Mouse (Mus musculus) adrenal gland, adult 2 months (tissue): ENCODE measurements around the gene Adk. TPM values are rescaled to one million over a fixed set of nuclear protein-coding genes. Genes with fewer than 3 reads are reported as not detected.

Experiments used
- DNase-seq: peaks from one replicate; pipeline ENCODE4 v3.0.0; 2021
- polyA plus RNA-seq: library from polyadenylated mRNA; depleted of rRNA; stranded (reverse); fragments of >200 nt; gene quantifications from 2 replicates; pipeline ENCODE4 v1.2.3, GENCODE M21; 2012
- total RNA-seq, 2 experiments: library from RNA; stranded (reverse); gene quantifications; 2 replicates each; pipeline ENCODE4 v1.2.3; 2021

Gene Adk
- total and polyA plus RNA-seq, 3 experiments, result 12.4 to 124 (median 103) TPM

DNA sequence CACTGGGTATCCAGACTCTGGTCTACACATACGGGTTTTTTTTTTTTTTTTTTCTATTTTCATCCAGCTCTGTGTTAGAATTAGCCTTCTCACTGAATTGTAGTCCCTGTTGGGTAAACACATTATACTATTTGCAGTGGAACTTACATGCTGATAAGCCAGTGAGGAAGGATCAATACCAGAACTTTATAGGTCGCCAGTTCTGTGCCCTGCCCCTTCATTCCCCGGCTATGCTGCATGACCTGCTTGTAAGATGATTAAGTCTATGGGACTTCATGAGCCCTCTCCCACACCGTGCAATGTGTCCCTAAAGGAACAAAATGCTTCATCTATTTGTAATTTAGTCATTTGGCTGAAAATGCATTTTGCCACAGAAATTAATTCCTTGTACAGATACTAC lies 219.1 kb downstream of the Adk start:
- no peak for DNase-seq

GRCm38 (mm10) chr14:21275786-21276185 lies 223.4 kb downstream of the Adk start:
- no peak for DNase-seq

DNA sequence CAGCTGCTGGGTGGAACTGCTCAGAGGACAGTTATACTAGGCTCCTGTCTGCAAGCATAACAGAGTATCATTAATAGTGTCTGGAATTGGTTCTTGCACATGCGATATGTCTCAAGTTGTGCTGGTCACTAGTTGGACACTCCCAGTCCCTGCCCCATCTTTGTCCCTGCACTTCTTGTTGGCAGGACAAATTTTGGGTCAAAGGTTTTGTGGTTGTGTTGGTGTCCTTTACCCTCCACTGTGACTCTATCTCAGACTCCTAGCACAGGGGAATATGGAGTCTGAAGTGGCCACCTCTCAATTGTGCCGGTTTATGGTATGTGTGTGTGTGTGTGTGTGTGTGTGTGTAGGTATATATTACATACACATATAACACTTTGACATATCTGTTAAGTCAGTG lies 225.9 kb downstream of the Adk start:
- no peak for DNase-seq

DNA sequence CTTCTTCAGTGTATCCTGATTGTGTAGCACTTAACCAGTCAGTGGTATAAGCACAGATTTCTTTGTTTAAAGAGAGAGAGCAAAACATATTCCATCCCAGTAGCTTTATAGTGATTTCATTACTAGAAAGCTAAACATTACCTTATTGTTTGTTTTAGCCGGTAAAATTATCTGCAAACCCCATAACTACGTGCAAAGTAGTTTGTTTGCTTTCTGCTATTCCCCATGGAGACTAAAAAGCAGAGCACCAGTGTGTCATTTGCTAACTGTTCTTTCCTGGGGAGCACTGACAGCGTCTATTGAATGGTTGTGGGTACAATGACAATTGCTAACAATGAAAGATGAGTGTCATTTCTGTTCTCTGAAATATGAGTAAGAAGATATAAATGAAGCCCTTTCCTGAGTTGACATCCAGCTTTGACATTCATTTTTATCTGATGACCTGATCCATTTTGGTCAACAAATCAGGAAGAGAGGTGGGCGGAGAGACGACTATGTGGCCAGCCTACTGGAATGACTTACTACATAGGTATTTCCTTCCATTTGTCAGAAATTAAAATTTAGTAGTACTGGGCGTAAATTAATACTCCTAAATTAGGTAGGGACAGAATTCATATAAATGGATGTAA lies 226.6 kb downstream of the Adk start:
- no peak for DNase-seq

DNA sequence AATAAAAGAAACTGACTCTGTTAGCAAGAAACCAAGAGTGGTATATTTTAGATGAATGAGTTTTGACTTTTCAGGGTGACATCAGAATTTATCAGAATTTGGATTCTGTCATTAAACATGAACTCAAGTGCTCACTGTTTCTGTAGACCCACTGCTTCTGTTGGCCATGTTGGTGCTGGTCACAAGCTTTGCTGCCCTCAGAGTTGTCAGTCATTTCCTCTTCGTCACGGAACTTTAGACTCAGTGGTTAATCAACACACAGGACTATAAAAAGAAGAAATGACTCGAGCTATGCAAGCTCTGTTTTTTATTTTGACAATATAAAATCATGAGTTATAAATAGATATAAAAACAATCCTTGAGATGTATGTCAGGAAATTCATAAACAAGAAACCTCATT lies 228.1 kb downstream of the Adk start:
- no peak for DNase-seq

DNA sequence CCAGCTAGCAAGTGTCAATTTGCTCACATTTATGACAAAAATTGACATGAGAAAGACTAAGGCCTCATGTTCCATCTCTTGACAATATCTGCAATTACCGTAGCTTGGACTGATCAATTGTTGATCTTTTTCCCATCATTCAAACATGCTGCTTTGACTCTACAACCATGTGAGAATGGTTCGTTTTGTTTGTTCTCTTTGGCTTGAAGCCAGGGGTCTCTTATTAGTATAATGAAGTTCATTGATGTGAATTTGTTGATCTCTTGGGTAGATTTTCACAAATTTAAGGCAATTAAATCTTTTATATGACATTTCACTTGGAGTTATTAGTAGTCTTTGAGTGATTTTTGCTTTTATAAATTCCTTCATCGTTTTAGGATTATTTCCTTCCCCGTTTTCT lies 229.1 kb downstream of the Adk start:
- no peak for DNase-seq

DNA sequence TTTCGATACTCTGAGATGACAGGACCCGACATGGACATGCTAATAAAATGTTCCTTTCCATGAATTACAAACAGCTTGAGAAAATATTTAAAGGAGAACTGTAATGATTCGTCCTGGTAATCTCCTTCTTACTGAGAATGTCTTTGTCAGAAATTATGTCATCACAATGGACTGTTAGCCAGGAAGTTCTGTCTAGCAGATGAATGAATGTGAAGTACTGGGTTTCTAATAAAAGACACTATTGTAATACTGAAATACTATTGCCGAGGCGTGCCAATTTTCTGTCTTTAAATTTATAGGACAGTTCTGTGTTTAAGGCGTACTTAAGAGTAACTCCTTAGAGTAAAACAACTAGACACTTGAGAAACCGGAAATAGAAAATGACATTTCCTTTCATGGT lies 231.7 kb downstream of the Adk start:
- DNase-seq, result no peak

DNA sequence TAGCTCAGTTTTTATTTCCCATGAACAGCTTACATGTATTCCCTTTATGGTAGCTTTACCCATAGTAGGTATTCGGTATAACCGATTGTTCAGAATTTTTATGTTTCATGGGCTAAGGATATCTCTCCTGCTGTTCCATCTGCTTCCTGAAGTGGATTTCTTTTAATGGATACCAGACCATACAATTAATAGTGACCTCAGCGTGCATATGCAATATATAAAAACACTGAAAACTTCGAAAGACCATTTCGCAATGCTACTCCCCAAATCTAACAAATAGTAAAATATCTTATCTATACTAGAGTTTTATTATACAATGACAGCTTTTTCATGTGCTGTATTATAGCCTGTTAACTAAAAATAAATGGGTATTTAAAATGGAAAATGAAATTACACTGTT lies 232.5 kb downstream of the Adk start:
- no peak for DNase-seq

- no peak for DNase-seq
Measured at GRCm38 (mm10) chr14:21286274-21286673, 233.9 kb downstream of the Adk start.

DNA sequence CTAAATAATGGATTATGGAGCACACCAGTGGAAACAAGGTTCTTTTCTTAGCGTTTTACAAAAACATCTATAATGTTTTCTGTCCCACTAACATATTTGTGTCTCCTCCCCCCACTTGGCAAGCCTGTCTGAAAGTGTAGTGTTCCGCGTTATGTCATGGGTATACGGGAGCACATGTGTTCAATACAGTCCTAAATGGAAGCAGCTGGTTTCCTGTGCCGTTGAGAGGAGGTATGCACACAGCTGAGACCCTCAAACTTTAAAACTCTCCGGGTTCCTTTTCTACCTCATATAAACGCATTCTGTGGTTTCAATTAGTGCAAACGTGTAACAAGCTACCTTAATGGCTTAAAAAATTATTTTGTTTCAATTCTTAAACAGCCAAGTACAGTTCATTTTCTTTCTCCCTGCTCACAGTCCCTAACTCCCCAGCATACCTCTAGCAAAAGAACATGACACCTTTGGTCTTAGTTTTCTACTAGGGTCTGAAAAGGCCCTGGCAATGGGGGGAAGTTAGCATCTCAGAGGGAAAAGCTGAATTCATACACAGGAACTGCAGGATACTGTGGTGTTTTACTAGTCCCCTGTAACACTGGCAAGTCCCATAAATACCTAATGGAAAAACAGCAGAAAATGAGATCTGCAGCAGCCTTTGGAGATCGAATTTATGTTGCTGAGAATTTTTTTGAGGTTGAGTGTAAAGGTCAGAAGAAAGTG lies 235.5 kb downstream of the Adk start:
- DNase-seq, result no peak

DNA sequence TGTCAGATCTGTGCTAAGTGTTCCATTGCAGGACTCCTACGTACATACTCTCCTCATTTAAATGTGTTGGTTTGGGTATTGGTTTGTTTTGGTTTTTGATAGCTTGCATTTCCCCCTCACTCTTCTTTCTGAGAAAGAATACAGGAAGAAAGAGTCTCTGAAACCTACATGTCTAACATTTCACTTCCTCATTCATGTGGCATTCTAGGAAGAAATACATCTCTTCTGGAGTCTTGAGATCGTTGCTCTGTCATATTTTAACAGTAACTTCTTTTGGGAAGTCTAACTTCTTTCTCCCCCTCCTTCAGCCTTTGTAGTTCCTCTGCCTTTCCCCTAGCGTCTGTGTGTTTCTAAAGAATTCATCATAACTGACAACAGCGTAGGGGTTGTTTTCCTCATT lies 247.4 kb downstream of the Adk start:
- no peak for DNase-seq

DNA sequence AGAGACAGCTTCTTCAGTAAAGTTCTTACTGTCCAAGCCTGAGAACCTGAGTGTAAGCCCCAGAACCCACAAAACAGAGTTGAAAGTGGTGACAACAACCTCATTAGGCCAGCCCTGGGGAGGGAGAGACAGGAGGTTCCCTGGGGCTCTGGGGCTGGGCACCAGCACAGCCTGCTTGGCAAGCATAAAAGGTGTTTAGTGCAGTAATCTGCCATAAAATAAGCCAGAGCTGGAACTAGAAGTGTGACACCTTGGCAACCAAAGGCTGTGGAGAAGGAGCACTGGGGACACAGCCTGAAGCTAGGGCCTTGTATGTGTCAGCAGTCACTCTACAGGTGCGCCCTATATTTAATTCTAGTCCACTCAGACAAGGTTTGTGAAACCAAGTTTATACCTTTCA lies 252.4 kb downstream of the Adk start:
- DNase-seq, result no peak

GRCm38 (mm10) chr14:21308349-21308936 lies 256.1 kb downstream of the Adk start:
- DNase-seq, result no peak

DNA sequence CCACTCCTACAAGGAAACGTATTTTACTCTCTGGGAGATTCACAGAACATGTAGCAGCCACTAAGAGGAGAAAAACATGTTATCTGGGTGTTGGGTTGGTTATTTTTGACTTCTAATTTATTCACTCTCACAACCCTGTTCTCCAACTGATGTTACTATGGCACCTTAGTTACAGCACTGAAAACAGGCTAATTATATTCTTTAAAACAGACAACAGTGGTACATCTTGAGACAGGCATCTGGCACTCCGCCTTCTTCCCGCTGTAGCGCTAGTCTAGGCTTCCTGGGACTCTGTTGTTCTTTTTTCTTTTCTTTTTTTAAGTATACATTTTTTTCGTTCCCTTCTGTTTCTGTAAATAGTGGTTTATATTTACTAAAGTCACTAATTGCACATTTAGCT lies 258.2 kb downstream of the Adk start:
- DNase-seq, result no peak

GRCm38 (mm10) chr14:21313561-21314342 lies 261.4 kb downstream of the Adk start:
- DNase-seq, result no peak

DNA sequence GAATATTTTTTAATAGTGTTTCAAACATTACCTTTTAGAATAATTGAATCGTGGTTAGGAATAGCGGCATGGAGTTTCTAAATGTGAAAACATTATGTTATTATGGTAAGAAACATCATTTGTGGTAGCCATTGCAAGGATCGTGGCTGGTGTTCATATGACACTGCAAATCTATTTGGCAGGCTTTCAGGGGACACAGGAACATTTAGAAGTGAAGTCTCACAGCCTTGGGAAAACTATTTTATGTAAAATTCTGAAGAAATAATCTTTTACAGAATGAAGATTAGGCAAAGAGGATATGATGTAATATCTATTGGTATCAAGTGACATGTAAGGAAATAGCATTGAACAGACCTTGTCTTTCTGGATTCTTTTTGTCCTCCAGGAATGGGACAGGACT lies 262.1 kb downstream of the Adk start:
- DNase-seq, result no peak

GRCm38 (mm10) chr14:21334826-21335225 lies 282.5 kb downstream of the Adk start:
- DNase-seq, result no peak

DNA sequence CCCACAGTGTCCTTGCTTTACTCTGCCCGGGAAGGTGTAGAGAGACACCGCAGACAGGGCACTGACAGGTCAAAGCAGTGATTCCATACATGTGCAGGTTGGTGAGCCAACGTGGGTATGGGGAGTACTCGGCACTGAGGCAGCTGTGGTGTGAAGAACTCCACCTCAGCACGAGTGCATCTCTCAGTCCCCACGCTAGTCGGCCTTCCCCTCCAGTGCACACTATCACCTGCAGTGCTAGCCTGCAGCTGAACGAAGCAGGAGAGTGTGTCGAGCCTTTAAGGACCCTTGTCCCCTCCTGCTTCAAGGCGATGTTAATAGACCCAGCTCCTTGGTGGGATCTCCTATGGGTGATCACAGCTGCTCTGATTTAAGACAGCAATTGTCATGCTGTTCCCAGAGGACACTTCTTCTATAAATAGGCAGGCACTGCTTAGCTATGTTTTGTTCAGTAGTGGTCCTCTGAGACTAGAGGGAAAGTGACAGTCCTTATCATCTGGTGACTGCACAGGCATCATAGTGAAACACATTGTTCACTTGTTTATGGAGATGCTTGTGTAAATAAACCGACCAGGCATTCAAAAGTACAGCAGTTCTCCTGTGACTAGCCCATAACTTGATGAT lies 283.4 kb downstream of the Adk start:
- no peak for DNase-seq

GRCm38 (mm10) chr14:21337948-21338347 lies 285.6 kb downstream of the Adk start:
- no peak for DNase-seq

DNA sequence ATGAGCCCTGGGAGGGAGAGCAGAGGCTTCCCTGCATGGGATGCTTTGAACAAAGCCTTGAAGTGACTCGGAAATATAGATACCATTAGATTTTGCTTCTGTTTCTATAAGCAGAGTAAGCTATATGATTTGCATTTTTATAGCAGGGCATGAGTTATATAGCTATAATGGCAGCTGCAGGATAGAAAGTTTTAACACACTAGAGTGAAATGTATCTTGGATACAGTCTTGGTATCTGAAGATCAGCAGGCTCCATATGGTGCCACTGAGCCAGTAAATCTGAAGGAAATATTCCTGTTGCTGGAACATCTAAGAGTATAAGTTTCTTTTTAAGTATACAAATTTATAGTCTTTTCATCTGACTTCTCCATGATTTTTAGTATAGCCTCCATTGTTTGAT lies 288.8 kb downstream of the Adk start:
- no peak for DNase-seq

DNA sequence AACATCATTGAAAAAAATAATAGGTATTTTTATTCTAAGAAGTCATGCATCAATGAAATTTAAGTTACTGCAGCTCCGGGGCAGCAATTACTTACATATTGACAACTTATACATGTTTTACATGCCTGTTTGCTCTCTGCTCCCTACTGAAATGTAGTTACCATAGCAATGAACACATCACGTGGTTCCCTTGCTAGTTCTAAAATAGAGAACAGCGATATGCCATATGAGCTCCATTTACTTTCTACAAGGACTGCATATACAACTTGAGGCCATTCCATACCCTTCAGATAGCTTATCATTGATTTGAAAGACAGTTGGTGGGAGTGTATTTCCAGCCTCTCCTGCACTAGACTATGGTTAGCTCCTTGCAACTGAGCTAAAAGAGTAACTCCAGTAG lies 290.6 kb downstream of the Adk start:
- no peak for DNase-seq

GRCm38 (mm10) chr14:21344896-21345295 lies 292.5 kb downstream of the Adk start:
- no peak for DNase-seq
